Mouse (Mus musculus) erythroblast, embryonic 14.5 days (primary cell): ENCODE measurements around the gene Atp13a4.

Source experiments
- GATA1 ChIP-seq: IDR thresholded peaks from 2 replicates; pipeline ENCODE4 v1.6.1; 2012; ENCODE audit warnings: low read length, inconsistent platforms, mixed read lengths
- TAL1 ChIP-seq: IDR thresholded peaks from 3 replicates; pipeline ENCODE4 v1.6.1; 2012; ENCODE audit warnings: low read length, inconsistent platforms, mixed read lengths

- TF ChIP-seq TAL1: no peak
- TF ChIP-seq GATA1: no peak
Measured at GRCm38 (mm10) chr16:29533641-29534040, 11.0 kb downstream of the Atp13a4 start.
